Mouse (Mus musculus) hindbrain, embryonic 14.5 days (tissue): Measurements from ENCODE around the gene Slc12a7. TPM values are rescaled to one million over a fixed set of nuclear protein-coding genes. Genes with fewer than 3 reads are reported as not detected.

Source experiments
- ATAC-seq: fragments of 200-750 bp; cut with Nextera tagmentation; 2 replicates; pipeline ENCODE4 v1.8.0; 2017; ENCODE audit warnings: moderate number of reproducible peaks, mild to moderate bottlenecking, moderate TSS enrichment, moderate library complexity; ENCODE audit not compliant: low FRiP score
- DNase-seq: peaks from one replicate; pipeline ENCODE4 v3.0.0-alpha.2; 2015; ENCODE audit warnings: low spot score
- H3K27ac ChIP-seq: fragments of 300-500 bp; sonication (generic); 2 replicates; pipeline ENCODE4 v1.5.1; 2014; ENCODE audit warnings: mild to moderate bottlenecking, moderate library complexity
- H3K27me3 ChIP-seq: fragments of 300-500 bp; sonication (generic); 2 replicates; pipeline ENCODE4 v1.6.1; 2014; ENCODE audit warnings: mild to moderate bottlenecking, low read length, mixed read lengths; ENCODE audit not compliant: control insufficient read depth, insufficient read depth
- H3K36me3 ChIP-seq: fragments of 300-500 bp; sonication (generic); replicated peaks from 2 replicates; pipeline ENCODE4 v1.6.1; 2014; ENCODE audit not compliant: control insufficient read depth, insufficient read depth
- H3K4me1 ChIP-seq: fragments of 300-500 bp; sonication (generic); replicated peaks from 2 replicates; pipeline ENCODE4 v1.6.1; 2014; ENCODE audit warnings: antibody characterized with exemption, low read length, mixed read lengths; ENCODE audit not compliant: control insufficient read depth, insufficient read depth
- H3K4me2 ChIP-seq: fragments of 300-500 bp; sonication (generic); replicated peaks from 2 replicates; pipeline ENCODE4 v1.6.1; 2014; ENCODE audit warnings: mild to moderate bottlenecking, moderate library complexity
- H3K4me3 ChIP-seq: fragments of 300-500 bp; sonication (generic); replicated peaks from 2 replicates; pipeline ENCODE4 v1.5.1; 2014; ENCODE audit warnings: mild to moderate bottlenecking, low read length
- H3K9ac ChIP-seq: fragments of 300-500 bp; sonication (generic); 2 replicates; pipeline ENCODE4 v1.6.1; 2014
- H3K9me3 ChIP-seq: fragments of 300-500 bp; sonication (generic); 2 replicates; pipeline ENCODE4 v1.6.1; 2016; ENCODE audit warnings: low read length; ENCODE audit not compliant: control insufficient read depth
- WGBS: fragments of 180-500 bp; shearing (Covaris S2); extraction: QIAGEN DNeasy Blood & Tissue Kit; methylation state at CpG from one replicate; pipeline ENCODE4 v1.1.7; 2014; 5-methylcytosine and 5-hydroxymethylcytosine counted together
- polyA plus RNA-seq: library from polyadenylated mRNA; unstranded; fragments of >200 nt; fragmentation: Nextera tagmentation; extraction: Ambion mirVana; gene quantifications from 2 replicates; pipeline ENCODE4 v1.2.1, GENCODE M21; 2014

Gene Slc12a7
- polyA plus RNA-seq, 1 experiment from 2014 or later, result 10.6 TPM

GRCm38 (mm10) chr13:73812936-73813335, 80.0 kb downstream of the Slc12a7 start:
- H3K27ac ChIP-seq, result no peak overlapping the region
- no peak overlapping the region for H3K4me2 ChIP-seq
- no peak for DNase-seq
- H3K27me3 ChIP-seq, result no peaks in the 10 kb centered on the region
- H3K9ac ChIP-seq, result no peak overlapping the region
- H3K36me3 ChIP-seq, result peaks cover 31% of the 10 kb centered on the region
- H3K4me3 ChIP-seq, result no peak overlapping the region
- 97% methylated on average over 3 of the region's 3 CpGs for WGBS
- ATAC-seq, result no peak
- H3K4me1 ChIP-seq, result no peaks in the 10 kb centered on the region
- H3K9me3 ChIP-seq, result no peaks in the 10 kb centered on the region

- WGBS, result 92% methylated on average over 7 of the region's 7 CpGs
- ATAC-seq (no peak), DNase-seq (no peak)
- Histone ChIP-seq H3K4me1 (no peaks in the 10 kb centered on the region), H3K4me2 (no peak overlapping the region), H3K36me3 (peaks cover 30% of the 10 kb centered on the region), H3K9me3 (no peaks in the 10 kb centered on the region), H3K4me3 (no peak overlapping the region), H3K9ac (no peak overlapping the region), H3K27me3 (no peaks in the 10 kb centered on the region), H3K27ac (no peak overlapping the region)
Measured at GRCm38 (mm10) chr13:73814181-73814580, 81.3 kb downstream of the Slc12a7 start.

- no peak overlapping the region for H3K27ac ChIP-seq
- no peak overlapping the region for H3K4me2 ChIP-seq
- no peak for DNase-seq
- peaks cover 11% of the 10 kb centered on the region for H3K36me3 ChIP-seq
- H3K4me1 ChIP-seq, result no peaks in the 10 kb centered on the region
- H3K9me3 ChIP-seq, result no peaks in the 10 kb centered on the region
- WGBS, result 74% methylated on average over 6 of the region's 6 CpGs
- H3K4me3 ChIP-seq, result no peak overlapping the region
- H3K9ac ChIP-seq, result no peak overlapping the region
- ATAC-seq, result no peak
- H3K27me3 ChIP-seq, result no peaks in the 10 kb centered on the region
Measured at GRCm38 (mm10) chr13:73816338-73816737, 83.4 kb downstream of the Slc12a7 start.

- WGBS, result 85% methylated on average over 3 of the region's 3 CpGs
- Histone ChIP-seq H3K4me1 (no peaks in the 10 kb centered on the region), H3K9me3 (no peaks in the 10 kb centered on the region), H3K27me3 (no peaks in the 10 kb centered on the region), H3K9ac (no peak overlapping the region), H3K36me3 (peaks cover 7% of the 10 kb centered on the region; the same call in 1 of the 2 replicates), H3K4me3 (no peak overlapping the region), H3K4me2 (no peak overlapping the region), H3K27ac (no peak overlapping the region)
- DNase-seq, result no peak
- ATAC-seq, result no peak
Measured at GRCm38 (mm10) chr13:73818921-73819320, 86.0 kb downstream of the Slc12a7 start.

- no peak overlapping the region for H3K4me2 ChIP-seq
- 0 out of 2 replicates have a peak, but pooled peaks have one; percentile 5 for ATAC-seq
- no peaks in the 10 kb centered on the region for H3K9me3 ChIP-seq
- H3K9ac ChIP-seq, result no peak overlapping the region
- no peak for DNase-seq
- H3K36me3 ChIP-seq, result no peaks in the 10 kb centered on the region; the same call in 1 of the 2 replicates
- 90% methylated on average over 7 of the region's 7 CpGs for WGBS
- H3K27me3 ChIP-seq, result no peaks in the 10 kb centered on the region
- H3K4me3 ChIP-seq, result no peak overlapping the region
- H3K27ac ChIP-seq, result no peak overlapping the region
- no peaks in the 10 kb centered on the region for H3K4me1 ChIP-seq
Measured at GRCm38 (mm10) chr13:73821251-73821650, 88.4 kb downstream of the Slc12a7 start.

GRCm38 (mm10) chr13:73822187-73822800, 89.4 kb downstream of the Slc12a7 start:
- no peak overlapping the region for H3K4me2 ChIP-seq
- no peaks in the 10 kb centered on the region; the same call in 1 of the 2 replicates for H3K36me3 ChIP-seq
- H3K27me3 ChIP-seq, result no peaks in the 10 kb centered on the region
- H3K9me3 ChIP-seq, result no peaks in the 10 kb centered on the region
- no peaks in the 10 kb centered on the region for H3K4me1 ChIP-seq
- peak; percentile 43 for DNase-seq
- 70% methylated on average over 4 of the region's 4 CpGs for WGBS
- no peak overlapping the region for H3K4me3 ChIP-seq
- no peak overlapping the region for H3K27ac ChIP-seq
- ATAC-seq, result peak; percentile 6; the same call in 1 of the 2 replicates
- no peak overlapping the region for H3K9ac ChIP-seq

- Histone ChIP-seq H3K36me3 (no peaks in the 10 kb centered on the region; the same call in 1 of the 2 replicates), H3K9ac (no peak overlapping the region), H3K27me3 (no peaks in the 10 kb centered on the region), H3K27ac (no peak overlapping the region), H3K4me1 (no peaks in the 10 kb centered on the region), H3K4me2 (no peak overlapping the region), H3K9me3 (no peaks in the 10 kb centered on the region), H3K4me3 (no peak overlapping the region)
- ATAC-seq (no peak), DNase-seq (no peak)
- WGBS, result 80% methylated on average over 6 of the region's 6 CpGs
Measured at GRCm38 (mm10) chr13:73823711-73824110, 90.8 kb downstream of the Slc12a7 start.

- H3K36me3 ChIP-seq, result no peaks in the 10 kb centered on the region; the same call in 1 of the 2 replicates
- no peak overlapping the region for H3K9ac ChIP-seq
- WGBS, result 61% methylated on average over 8 of the region's 8 CpGs
- ATAC-seq (no peak), DNase-seq (no peak)
- H3K4me2 ChIP-seq, result no peak overlapping the region
- H3K27me3 ChIP-seq, result no peaks in the 10 kb centered on the region
- no peaks in the 10 kb centered on the region for H3K9me3 ChIP-seq
- no peak overlapping the region for H3K27ac ChIP-seq
- no peak overlapping the region for H3K4me3 ChIP-seq
- no peaks in the 10 kb centered on the region for H3K4me1 ChIP-seq
Measured at GRCm38 (mm10) chr13:73827243-73827642, 94.3 kb downstream of the Slc12a7 start.

- Histone ChIP-seq H3K27me3 (no peaks in the 10 kb centered on the region), H3K4me1 (no peaks in the 10 kb centered on the region), H3K27ac (no peak overlapping the region), H3K4me2 (no peak overlapping the region), H3K9ac (no peak overlapping the region), H3K36me3 (no peaks in the 10 kb centered on the region), H3K4me3 (no peak overlapping the region), H3K9me3 (no peaks in the 10 kb centered on the region)
- WGBS, result 8% methylated on average over 2 of the region's 2 CpGs
- DNase-seq, result peak; percentile 84
- no peak for ATAC-seq
Measured at GRCm38 (mm10) chr13:73831486-73831885, 98.6 kb downstream of the Slc12a7 start.

- Histone ChIP-seq H3K27me3 (no peaks in the 10 kb centered on the region), H3K9ac (no peak overlapping the region), H3K4me1 (no peaks in the 10 kb centered on the region), H3K4me2 (no peak overlapping the region), H3K36me3 (no peaks in the 10 kb centered on the region), H3K4me3 (no peak overlapping the region), H3K27ac (no peak overlapping the region), H3K9me3 (no peaks in the 10 kb centered on the region)
- 70% methylated on average over 12 of the region's 12 CpGs for WGBS
- DNase-seq (no peak), ATAC-seq (no peak)
Measured at GRCm38 (mm10) chr13:73833809-73834208, 100.9 kb downstream of the Slc12a7 start.
